ENCODE assay signal across 20 mouse cellular contexts in genomic region chr8:46270147-46270546, GRCm38 (mm10). TPM values are rescaled to one million over a fixed set of nuclear protein-coding genes. Genes with fewer than 3 reads are reported as not detected.
DNase-seq lines count a peak whose midpoint lies in the region; ATAC-seq and TF ChIP-seq lines count a peak whose summit lies in the region.
"Had no signal": no experiment of that assay in that cellular context is flagged by ENCODE, and none has a peak within 500 bp of the region (broad histone marks: within the 10 kb centered on the region; RNA-seq: fewer than 3 reads in every experiment).

No protein-coding gene starts in this region.

- H3K4me3 ChIP-seq in forebrain, embryonic 14.5 days (ENCODE audit: low read depth, low read length): no peak overlapping the region
- no peak overlapping the region for H3K4me3 ChIP-seq in forebrain, embryonic 12.5 days (replicated peaks)
- H3K4me3 ChIP-seq in heart, adult 2 months: no peak overlapping the region
- no peak overlapping the region for H3K4me3 ChIP-seq in heart, embryonic 11.5 days (ENCODE audit: low read depth, low read length)
- no peak overlapping the region for H3K4me3 ChIP-seq in midbrain, embryonic 11.5 days (ENCODE audit: low read depth, low read length)
- no peak overlapping the region for H3K4me3 ChIP-seq in midbrain, embryonic 16.5 days (ENCODE audit: low read depth, low read length)
- H3K4me3 ChIP-seq in neural tube, embryonic 12.5 days: no peak overlapping the region
- H3K4me3 ChIP-seq in neural tube, embryonic 15.5 days (replicated peaks): no peak overlapping the region
- H3K4me3 ChIP-seq: embryonic facial prominence, embryonic 10.5 days; heart, embryonic 13.5 days had no signal

- no peaks in the 10 kb centered on the region for H3K36me3 ChIP-seq in forebrain, embryonic 14.5 days (ENCODE audit: control insufficient read depth, insufficient read depth, low read length)
- H3K36me3 ChIP-seq in forebrain, embryonic 12.5 days (replicated peaks): no peaks in the 10 kb centered on the region
- H3K36me3 ChIP-seq in heart, adult 2 months (ENCODE audit: control insufficient read depth, insufficient read depth, low read length): peaks cover 2% of the 10 kb centered on the region
- H3K36me3 ChIP-seq in heart, embryonic 11.5 days (ENCODE audit: control insufficient read depth, insufficient read depth, low read length): no peaks in the 10 kb centered on the region
- H3K36me3 ChIP-seq in midbrain, embryonic 11.5 days (ENCODE audit: control insufficient read depth, insufficient read depth, low read length): no peaks in the 10 kb centered on the region
- H3K36me3 ChIP-seq in midbrain, embryonic 16.5 days (ENCODE audit: control insufficient read depth, insufficient read depth, low read length): no peaks in the 10 kb centered on the region
- H3K36me3 ChIP-seq in neural tube, embryonic 12.5 days: no peaks in the 10 kb centered on the region
- no peaks in the 10 kb centered on the region for H3K36me3 ChIP-seq in neural tube, embryonic 15.5 days
- H3K36me3 ChIP-seq: embryonic facial prominence, embryonic 10.5 days; G1E; heart, embryonic 13.5 days had no signal

- no peaks in the 10 kb centered on the region for H3K27me3 ChIP-seq in forebrain, embryonic 14.5 days (replicated peaks; ENCODE audit: control insufficient read depth, insufficient read depth, low read length)
- no peaks in the 10 kb centered on the region for H3K27me3 ChIP-seq in forebrain, embryonic 12.5 days
- no peaks in the 10 kb centered on the region for H3K27me3 ChIP-seq in heart, adult 2 months (ENCODE audit: control insufficient read depth, insufficient read depth, low read length)
- no peaks in the 10 kb centered on the region for H3K27me3 ChIP-seq in heart, embryonic 11.5 days (ENCODE audit: control insufficient read depth, insufficient read depth, low read length)
- H3K27me3 ChIP-seq in midbrain, embryonic 11.5 days (ENCODE audit: control insufficient read depth, insufficient read depth, low read length): no peaks in the 10 kb centered on the region
- H3K27me3 ChIP-seq in midbrain, embryonic 16.5 days (ENCODE audit: control insufficient read depth, insufficient read depth, low read depth, low read length): no peaks in the 10 kb centered on the region
- H3K27me3 ChIP-seq in neural tube, embryonic 12.5 days (replicated peaks): no peaks in the 10 kb centered on the region
- H3K27me3 ChIP-seq in neural tube, embryonic 15.5 days (replicated peaks): no peaks in the 10 kb centered on the region
- H3K27me3 ChIP-seq: heart, embryonic 13.5 days had no signal

- ATAC-seq in forebrain, embryonic 14.5 days: no peak
- ATAC-seq in forebrain, embryonic 12.5 days (ENCODE audit: low FRiP score): no peak
- no peak for ATAC-seq in heart, embryonic 11.5 days (replicated peaks; ENCODE audit: insufficient number of reproducible peaks, low FRiP score, low TSS enrichment)
- peak; percentile 64; the same call in 1 of the 2 replicates for ATAC-seq in midbrain, embryonic 11.5 days (ENCODE audit: low FRiP score)
- no peak for ATAC-seq in midbrain, embryonic 16.5 days
- peak; percentile 66; the same call in 1 of the 2 replicates for ATAC-seq in neural tube, embryonic 12.5 days (ENCODE audit: low FRiP score, low read depth)
- ATAC-seq in neural tube, embryonic 15.5 days (ENCODE audit: low FRiP score): no peak
- ATAC-seq: CD4-positive, CD25-positive, alpha-beta regulatory T cell, adult 4 months; hindbrain, postnatal 0 days had no signal

- no peak for TF ChIP-seq CTCF in heart, adult 2 months (IDR thresholded peaks at IDR 0.05)

- no peaks in the 10 kb centered on the region for H3K9me3 ChIP-seq in forebrain, embryonic 14.5 days (replicated peaks; ENCODE audit: control insufficient read depth, low read length)
- H3K9me3 ChIP-seq in forebrain, embryonic 12.5 days: no peaks in the 10 kb centered on the region
- no peaks in the 10 kb centered on the region for H3K9me3 ChIP-seq in heart, embryonic 11.5 days (replicated peaks; ENCODE audit: control insufficient read depth, low read length)
- no peaks in the 10 kb centered on the region for H3K9me3 ChIP-seq in midbrain, embryonic 11.5 days (ENCODE audit: control insufficient read depth, low read length)
- H3K9me3 ChIP-seq in midbrain, embryonic 16.5 days (replicated peaks; ENCODE audit: control insufficient read depth, low read length, poor library complexity, severe bottlenecking): no peaks in the 10 kb centered on the region
- H3K9me3 ChIP-seq in neural tube, embryonic 12.5 days: no peaks in the 10 kb centered on the region
- no peaks in the 10 kb centered on the region for H3K9me3 ChIP-seq in neural tube, embryonic 15.5 days (replicated peaks)
- H3K9me3 ChIP-seq: embryonic facial prominence, embryonic 10.5 days; G1E; heart, embryonic 13.5 days had no signal

- DNase-seq in forebrain, embryonic 14.5 days (ENCODE audit: low spot score): peak; percentile 11
- DNase-seq in heart, adult 2 months: no peak
- DNase-seq in midbrain, embryonic 11.5 days (ENCODE audit: low spot score, missing footprints): no peak
- DNase-seq: adrenal gland, postnatal 10 days; B cell, adult 2 months; cerebellum, adult 9-11 months; kidney, adult 11 months had no signal

- no peak for TF ChIP-seq POLR2A in heart, adult 2 months (IDR thresholded peaks at IDR 0.05; ENCODE audit: insufficient read depth, low read depth, low read length)

- H3K4me2 ChIP-seq in forebrain, embryonic 14.5 days (ENCODE audit: low read length): no peak overlapping the region
- no peak overlapping the region for H3K4me2 ChIP-seq in forebrain, embryonic 12.5 days
- H3K4me2 ChIP-seq in heart, embryonic 11.5 days: no peak overlapping the region
- H3K4me2 ChIP-seq in midbrain, embryonic 11.5 days: no peak overlapping the region
- no peak overlapping the region for H3K4me2 ChIP-seq in midbrain, embryonic 16.5 days (ENCODE audit: low read length)
- no peak overlapping the region for H3K4me2 ChIP-seq in neural tube, embryonic 12.5 days (replicated peaks)
- H3K4me2 ChIP-seq in neural tube, embryonic 15.5 days: no peak overlapping the region

- no peaks in the 10 kb centered on the region for H3K79me2 ChIP-seq in heart, adult 2 months (replicated peaks; ENCODE audit: control insufficient read depth, insufficient read depth, low read length)

- H3K27ac ChIP-seq in forebrain, embryonic 14.5 days (ENCODE audit: low read depth, low read length): no peak overlapping the region
- no peak overlapping the region for H3K27ac ChIP-seq in forebrain, embryonic 12.5 days
- peak overlapping the region; percentile 19 for H3K27ac ChIP-seq in heart, adult 2 months
- no peak overlapping the region for H3K27ac ChIP-seq in heart, embryonic 11.5 days (ENCODE audit: low read depth, low read length)
- no peak overlapping the region for H3K27ac ChIP-seq in midbrain, embryonic 11.5 days (ENCODE audit: low read depth, low read length)
- no peak overlapping the region for H3K27ac ChIP-seq in midbrain, embryonic 16.5 days (ENCODE audit: low read length)
- no peak overlapping the region for H3K27ac ChIP-seq in neural tube, embryonic 12.5 days
- H3K27ac ChIP-seq in neural tube, embryonic 15.5 days (replicated peaks): no peak overlapping the region
- H3K27ac ChIP-seq: embryonic facial prominence, embryonic 10.5 days; heart, embryonic 13.5 days; hindbrain, postnatal 0 days had no signal

- no peak for TF ChIP-seq EP300 in heart, adult 2 months (IDR thresholded peaks at IDR 0.05; ENCODE audit: insufficient read depth, low read depth, low read length)

- WGBS in forebrain, embryonic 14.5 days: 30% methylated on average over 3 of the region's 3 CpGs
- 23% methylated on average over 3 of the region's 3 CpGs for WGBS in forebrain, embryonic 12.5 days
- 82% methylated on average over 3 of the region's 3 CpGs for WGBS in heart, adult 2 months
- 73% methylated on average over 3 of the region's 3 CpGs for WGBS in heart, embryonic 11.5 days (ENCODE audit: insufficient replicate concordance)
- WGBS in midbrain, embryonic 11.5 days: 34% methylated on average over 3 of the region's 3 CpGs
- WGBS in midbrain, embryonic 16.5 days: 24% methylated on average over 3 of the region's 3 CpGs
- WGBS in neural tube, embryonic 12.5 days: 38% methylated on average over 3 of the region's 3 CpGs
- WGBS in neural tube, embryonic 15.5 days: 27% methylated on average over 3 of the region's 3 CpGs

- no peak overlapping the region for H3K9ac ChIP-seq in forebrain, embryonic 14.5 days (ENCODE audit: low read length)
- H3K9ac ChIP-seq in forebrain, embryonic 12.5 days: no peak overlapping the region
- no peak overlapping the region for H3K9ac ChIP-seq in heart, adult 2 months (ENCODE audit: low read depth, low read length)
- no peak overlapping the region for H3K9ac ChIP-seq in heart, embryonic 11.5 days (ENCODE audit: low read depth, low read length)
- no peak overlapping the region for H3K9ac ChIP-seq in midbrain, embryonic 11.5 days (ENCODE audit: low read length)
- no peak overlapping the region for H3K9ac ChIP-seq in midbrain, embryonic 16.5 days (ENCODE audit: low read depth, low read length)
- H3K9ac ChIP-seq in neural tube, embryonic 12.5 days: no peak overlapping the region
- H3K9ac ChIP-seq in neural tube, embryonic 15.5 days (replicated peaks): no peak overlapping the region
- H3K9ac ChIP-seq: heart, embryonic 13.5 days had no signal

- no peaks in the 10 kb centered on the region; the same call in none of the 2 replicates for H3K4me1 ChIP-seq in forebrain, embryonic 14.5 days (ENCODE audit: control insufficient read depth, insufficient read depth, low read length)
- peaks cover 22% of the 10 kb centered on the region for H3K4me1 ChIP-seq in forebrain, embryonic 12.5 days
- H3K4me1 ChIP-seq in heart, adult 2 months (ENCODE audit: control insufficient read depth, insufficient read depth, low read length): peaks cover 3% of the 10 kb centered on the region
- H3K4me1 ChIP-seq in heart, embryonic 11.5 days (ENCODE audit: control insufficient read depth, insufficient read depth, low read length): no peaks in the 10 kb centered on the region
- H3K4me1 ChIP-seq in midbrain, embryonic 11.5 days (ENCODE audit: control insufficient read depth, insufficient read depth, low read length): peaks cover 17% of the 10 kb centered on the region
- H3K4me1 ChIP-seq in midbrain, embryonic 16.5 days (ENCODE audit: control insufficient read depth, insufficient read depth, low read length): no peaks in the 10 kb centered on the region
- H3K4me1 ChIP-seq in neural tube, embryonic 12.5 days: peaks cover 6% of the 10 kb centered on the region; the same call in 1 of the 2 replicates
- H3K4me1 ChIP-seq in neural tube, embryonic 15.5 days: 0 out of 2 replicates have a peak, but pooled peaks cover 5% of the 10 kb centered on the region

- intact Hi-C loops in heart, adult 2 months (cut with DNase I): no loop called here

RNA-seq across cellular contexts. Expression of gene Helt, which starts 24.3 kb away (rescaled TPM):
- polyA plus RNA-seq in forebrain, embryonic 14.5 days (2014; fragmentation: Nextera tagmentation; extraction: Ambion mirVana): 5.4 and 5.9 TPM in 2 replicates
- 11.1 and 13.0 TPM in 2 replicates for polyA plus RNA-seq in forebrain, embryonic 12.5 days (2016; fragmentation: Nextera tagmentation; extraction: Ambion mirVana)
- total RNA-seq in heart, adult 2 months (2021): 1 to 10 TPM; 1.5 to 2.8 TPM
- polyA plus RNA-seq in heart, adult 2 months (2012; rRNA removed): 1.3 TPM in 2 replicates
- not detected in 2 replicates for polyA plus RNA-seq in heart, embryonic 11.5 days (2014; fragmentation: Nextera tagmentation; extraction: Ambion mirVana)
- 48.9 and 49.0 TPM in 2 replicates for polyA plus RNA-seq in midbrain, embryonic 11.5 days (2014; fragmentation: Nextera tagmentation; extraction: Ambion mirVana)
- polyA plus RNA-seq in midbrain, embryonic 16.5 days (2015; fragmentation: Nextera tagmentation; extraction: Ambion mirVana): 2.8 and 3.2 TPM in 2 replicates
- 0.25 and 0.68 TPM in 2 replicates for polyA plus RNA-seq in neural tube, embryonic 12.5 days (2016; fragmentation: Nextera tagmentation; extraction: Ambion mirVana)
- not detected in 2 replicates for polyA plus RNA-seq in neural tube, embryonic 15.5 days (2015; fragmentation: Nextera tagmentation; extraction: Ambion mirVana)
- total RNA-seq: adrenal gland, postnatal 10 days; hematopoietic stem cell, adult 5-6 weeks had no signal
- polyA plus RNA-seq: CD4-positive, CD25-positive, alpha-beta regulatory T cell, adult 4 months; G1E; heart, embryonic 13.5 days; heart, postnatal 0 days; intestine, embryonic 14.5 days had no signal

RNA-seq across cellular contexts. Expression of gene Slc25a4, which starts 59.1 kb away (rescaled TPM):
- 688 and 693 TPM in 2 replicates for polyA plus RNA-seq in forebrain, embryonic 14.5 days (2014; fragmentation: Nextera tagmentation; extraction: Ambion mirVana)
- polyA plus RNA-seq in forebrain, embryonic 12.5 days (2016; fragmentation: Nextera tagmentation; extraction: Ambion mirVana): 448 and 462 TPM in 2 replicates
- 1,000 to 10,000 TPM; 4,382 to 5,412 TPM for total RNA-seq in heart, adult 2 months (2021)
- 4,929 and 5,477 TPM in 2 replicates for polyA plus RNA-seq in heart, adult 2 months (2012; rRNA removed)
- polyA plus RNA-seq in heart, embryonic 11.5 days (2014; fragmentation: Nextera tagmentation; extraction: Ambion mirVana): 1,564 and 1,695 TPM in 2 replicates
- polyA plus RNA-seq in midbrain, embryonic 11.5 days (2014; fragmentation: Nextera tagmentation; extraction: Ambion mirVana): 477 and 504 TPM in 2 replicates
- polyA plus RNA-seq in midbrain, embryonic 16.5 days (2015; fragmentation: Nextera tagmentation; extraction: Ambion mirVana): 889 and 969 TPM in 2 replicates
- 612 and 635 TPM in 2 replicates for polyA plus RNA-seq in neural tube, embryonic 12.5 days (2016; fragmentation: Nextera tagmentation; extraction: Ambion mirVana)
- polyA plus RNA-seq in neural tube, embryonic 15.5 days (2015; fragmentation: Nextera tagmentation; extraction: Ambion mirVana): 979 and 1,100 TPM in 2 replicates

Comparison
In these comparisons a context has a peak if more than half of its experiments do, and no peak if none do; other contexts are left out.
1. ATAC-seq: peak in midbrain, embryonic 11.5 days (single experiment) and neural tube, embryonic 12.5 days (single experiment); none in forebrain, embryonic 14.5 days (single experiment), forebrain, embryonic 12.5 days (single experiment), heart, embryonic 11.5 days (single experiment), midbrain, embryonic 16.5 days (single experiment) and neural tube, embryonic 15.5 days (single experiment).